Mouse (Mus musculus) ES-Bruce4 (cell line): ENCODE results near the gene Prkar2a.

ENCODE experiments used
- CTCF ChIP-seq: IDR thresholded peaks from one replicate; pipeline ENCODE4 v1.8.1; 2011; ENCODE audit warnings: low read depth, low read length
- EP300 ChIP-seq: IDR thresholded peaks from 2 replicates; pipeline ENCODE4 v1.6.1; 2011; ENCODE audit warnings: low read depth, low read length; ENCODE audit not compliant: insufficient read depth

DNA sequence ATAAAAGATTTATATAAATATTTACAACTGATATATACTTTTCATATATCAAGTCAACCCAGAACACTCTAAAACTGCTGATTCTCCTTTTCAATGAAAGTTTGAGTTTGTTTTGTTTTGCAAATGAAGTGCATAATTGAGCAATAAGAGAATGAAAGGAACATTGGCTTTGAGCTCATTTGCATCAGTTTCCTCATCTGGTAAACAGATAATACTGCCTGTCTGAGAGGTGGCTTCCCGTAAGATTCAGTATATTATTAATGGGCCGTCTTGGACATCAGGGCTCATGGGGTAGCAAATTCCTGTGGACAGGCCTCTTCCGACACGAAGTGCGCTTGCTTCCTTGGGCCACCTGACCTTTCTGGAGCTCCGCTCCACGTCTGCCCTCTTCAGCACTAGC is 21.7 kb downstream of the Prkar2a start:
- TF ChIP-seq EP300 (0 out of 2 replicates have a peak, but pooled peaks have one; percentile 12), CTCF (no peak)
